Mouse (Mus musculus) frontal cortex, postnatal 14 days (tissue): ENCODE data around the gene Atp6v0a1.
A peak's percentile ranks its signal among the peaks of the same experiment; 100 is the strongest.
"Not testable (repeated sequence)": the region's sequence is repeated elsewhere in the genome, so short reads cannot be mapped to it uniquely, and the experiment has no call there.

ENCODE experiments used
- DNase-seq, 2 experiments: peaks; one replicate each; pipeline ENCODE4 v3.0.0; 2022; ENCODE audit warnings: low spot score in 2 of 2

Gene Atp6v0a1

DNA sequence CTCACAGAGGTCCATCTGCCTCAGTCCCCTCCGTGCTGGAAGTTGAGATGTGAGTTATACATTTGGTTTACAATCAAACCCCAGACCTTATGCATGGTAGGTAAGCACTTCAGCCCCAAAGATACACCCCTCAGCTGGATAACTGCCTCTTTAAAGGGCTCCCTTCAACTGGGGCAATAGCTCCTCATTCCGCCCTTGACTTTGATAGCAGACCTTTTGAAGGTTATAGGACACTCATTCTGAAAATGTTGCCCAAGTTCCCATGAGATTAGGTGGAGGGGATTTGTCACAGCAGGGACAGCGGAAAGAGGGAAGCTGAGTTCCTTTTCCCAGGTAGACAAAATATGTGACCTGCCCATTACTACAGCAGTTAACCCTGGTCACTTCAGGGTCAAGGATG is 28.0 kb upstream of the Atp6v0a1 start:
- no peak for DNase-seq

DNA sequence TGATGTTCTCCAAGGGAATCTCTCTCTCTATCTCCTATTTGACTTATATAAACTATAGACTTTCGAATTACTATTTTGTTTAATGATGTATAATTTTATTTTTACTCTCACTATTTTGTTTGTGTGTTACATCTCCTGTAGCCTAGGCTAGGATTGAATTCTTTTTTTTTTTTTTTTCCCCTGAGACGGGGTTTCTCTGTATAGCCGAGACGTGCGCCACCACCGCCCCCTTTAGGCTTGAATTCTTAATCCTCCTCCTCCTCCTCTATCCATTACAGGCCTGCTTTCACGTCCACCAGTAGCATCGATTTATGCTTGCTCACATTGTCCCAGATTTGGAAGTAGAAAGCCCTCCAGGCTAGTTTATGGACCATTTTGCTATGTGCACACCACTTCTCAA is 27.2 kb upstream of the Atp6v0a1 start:
- no peak for DNase-seq

DNA sequence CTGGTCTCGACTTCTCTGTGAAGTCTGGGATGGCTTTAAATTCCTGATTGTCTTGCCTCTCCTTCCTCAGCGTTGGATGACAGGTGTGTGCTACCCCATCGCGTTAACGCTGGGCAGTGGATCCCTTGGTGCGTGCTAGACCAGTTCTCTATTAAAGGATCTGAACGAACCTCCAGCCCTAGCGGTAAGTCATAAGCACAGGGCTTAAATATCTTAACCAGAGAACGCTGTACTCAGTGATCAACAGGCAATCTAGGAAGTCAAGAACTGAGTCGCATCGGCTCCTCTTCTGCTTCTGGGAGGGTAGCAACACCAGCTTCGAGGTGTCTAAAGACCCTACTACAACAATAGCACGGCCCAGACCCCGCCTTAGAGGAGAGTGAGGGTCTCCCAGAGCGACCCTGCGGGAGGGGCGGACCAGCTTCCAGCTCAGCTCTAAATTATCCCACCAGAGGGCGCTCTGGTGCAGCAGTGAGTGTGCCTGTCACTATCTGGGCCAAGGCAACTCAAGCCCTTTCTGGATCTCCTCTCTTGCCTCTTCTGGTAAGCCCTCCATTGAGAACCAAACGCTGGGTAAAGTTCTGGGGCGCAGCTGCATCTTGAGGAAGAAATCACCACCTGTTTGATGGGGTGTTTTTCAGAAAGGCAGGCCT is 26.0 kb upstream of the Atp6v0a1 start:
- peak in 1 of 2 experiments; percentile 61 for DNase-seq

DNA sequence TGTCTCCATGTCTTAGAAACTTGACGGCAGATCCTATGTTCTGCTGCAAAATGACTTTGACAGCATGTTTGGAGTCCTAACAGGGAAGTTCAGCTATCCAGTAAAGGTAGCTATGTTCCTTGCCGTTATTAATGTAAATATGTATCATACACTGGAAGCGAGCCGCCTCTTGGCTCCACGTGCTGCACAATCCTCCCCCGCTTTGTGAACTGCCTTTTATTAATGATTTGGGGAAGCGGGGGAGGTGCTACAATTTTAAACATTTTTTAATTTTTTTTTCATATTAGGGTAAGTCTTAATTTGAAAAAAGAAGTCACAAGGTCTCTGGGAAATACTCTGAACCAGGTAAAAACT is 25.5 kb upstream of the Atp6v0a1 start:
- DNase-seq = no peak

DNA sequence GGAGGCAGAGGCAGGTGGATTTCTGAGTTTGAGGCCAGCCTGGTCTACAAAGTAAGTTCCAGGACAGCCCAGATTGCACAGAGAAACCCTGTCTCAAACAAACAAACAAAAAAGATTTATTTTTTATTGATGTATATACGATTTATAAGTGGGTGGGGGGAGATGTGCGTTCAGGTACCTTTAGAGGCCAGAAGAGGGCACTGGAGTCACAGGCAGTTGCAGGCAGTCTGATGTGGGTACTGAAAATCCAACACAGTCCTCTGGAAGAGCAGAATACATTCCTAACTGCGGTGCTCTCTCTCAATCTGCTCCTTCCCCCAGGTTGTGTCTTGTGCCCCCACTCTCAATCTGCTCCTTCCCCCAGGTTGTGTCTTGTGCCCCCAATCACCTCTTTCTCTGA is 23.6 kb upstream of the Atp6v0a1 start:
- DNase-seq = no peak

DNA sequence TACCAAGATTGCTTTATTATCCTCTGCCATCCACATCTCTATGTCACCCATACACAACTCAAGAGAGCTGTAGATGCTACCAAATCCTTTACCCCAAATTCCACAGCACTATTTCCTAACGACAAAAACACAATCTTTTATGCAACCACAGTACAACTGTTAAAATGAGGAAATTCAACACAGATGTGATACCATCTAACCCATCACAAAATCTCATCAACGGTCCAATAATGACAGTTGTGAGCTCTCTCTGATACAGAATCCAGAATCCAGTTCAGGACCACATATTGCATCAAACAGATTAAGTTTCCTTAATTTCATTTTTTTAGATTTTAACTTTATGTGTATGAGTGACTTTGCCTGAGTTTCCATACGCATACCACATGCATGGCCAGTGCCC is 20.6 kb upstream of the Atp6v0a1 start:
- no peak for DNase-seq

DNA sequence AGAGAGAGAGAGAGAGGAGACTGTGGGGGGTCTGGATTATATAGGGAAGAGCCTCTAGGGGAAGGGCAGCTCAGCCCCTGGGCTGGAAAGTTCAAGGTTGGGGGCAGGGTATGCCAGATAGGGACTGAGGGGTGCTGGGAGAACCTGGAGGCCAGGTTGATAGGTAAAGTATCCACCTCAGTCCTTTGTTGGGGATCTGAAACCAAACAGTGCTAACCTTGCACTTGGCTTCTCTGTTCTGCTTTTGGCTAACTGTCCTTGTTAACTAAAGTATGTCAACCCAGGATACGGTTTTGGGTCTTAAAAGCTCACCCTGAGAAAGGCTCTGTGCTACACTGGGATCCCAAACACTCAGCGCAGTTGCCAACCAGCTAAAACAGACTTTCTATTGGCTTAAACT is 19.6 kb upstream of the Atp6v0a1 start:
- DNase-seq = no peak

DNA sequence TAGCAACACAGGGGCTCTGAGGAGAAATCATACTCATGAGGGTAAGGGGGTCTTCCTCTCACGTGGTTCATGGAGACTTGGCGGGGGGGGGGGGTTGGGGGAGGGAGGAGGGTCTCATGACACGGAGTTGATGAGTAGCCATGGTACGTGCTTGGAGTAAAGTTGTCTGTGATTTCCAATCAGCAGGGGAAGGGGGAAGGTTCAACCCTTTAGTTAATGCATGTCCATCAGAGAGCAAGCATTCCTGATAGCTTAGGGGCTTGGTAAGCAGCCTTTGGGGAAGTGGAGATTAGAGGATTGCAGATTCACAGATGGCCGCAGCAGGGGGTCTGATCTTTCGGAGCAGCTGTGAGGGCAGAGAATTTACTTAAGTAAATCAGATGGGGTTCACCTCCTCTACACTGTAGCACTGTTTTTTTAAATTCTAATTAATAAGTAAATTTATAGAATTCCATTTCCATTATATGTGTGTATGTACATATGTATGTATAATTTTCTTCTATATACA is 18.2 kb upstream of the Atp6v0a1 start:
- no peak for DNase-seq

DNA sequence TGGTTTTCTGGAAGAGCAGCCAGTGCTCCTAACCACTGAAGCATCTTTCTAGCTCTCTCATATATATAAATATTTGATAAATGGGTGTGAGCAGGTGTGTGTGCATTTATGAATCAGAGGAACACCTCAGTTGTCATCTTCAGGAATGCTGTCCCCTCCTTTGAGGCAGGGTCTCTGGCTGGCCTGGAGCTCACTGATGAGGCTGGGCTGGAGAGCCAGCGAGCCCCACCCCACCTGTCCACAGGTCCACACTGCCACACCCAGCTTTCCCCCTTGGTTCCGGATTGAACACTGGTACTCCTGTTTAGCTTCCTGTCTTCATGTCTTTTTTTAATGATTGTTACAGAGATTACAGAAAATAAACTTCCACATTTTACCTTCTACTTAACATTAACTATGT is 15.8 kb upstream of the Atp6v0a1 start:
- no peak for DNase-seq

DNA sequence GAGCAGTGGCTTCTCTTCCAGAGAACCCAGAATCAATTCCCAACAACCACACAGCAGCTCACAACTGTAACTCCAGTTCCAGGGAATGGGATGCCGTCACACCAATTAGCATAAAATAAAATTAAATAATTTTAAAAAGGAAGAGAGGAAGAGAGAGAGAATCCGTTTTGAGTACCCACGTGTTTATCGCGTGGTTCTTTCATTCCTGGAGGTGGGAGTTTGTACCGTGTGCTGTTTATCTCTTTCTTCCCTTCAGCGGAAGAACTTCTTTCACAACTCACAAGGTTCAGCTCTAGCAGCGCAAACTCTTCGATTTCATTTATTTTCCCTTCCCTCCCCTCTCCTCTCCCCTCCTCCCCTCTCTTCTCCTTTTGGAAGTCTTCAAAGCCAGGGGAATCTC is 15.0 kb upstream of the Atp6v0a1 start:
- no peak for DNase-seq

DNA sequence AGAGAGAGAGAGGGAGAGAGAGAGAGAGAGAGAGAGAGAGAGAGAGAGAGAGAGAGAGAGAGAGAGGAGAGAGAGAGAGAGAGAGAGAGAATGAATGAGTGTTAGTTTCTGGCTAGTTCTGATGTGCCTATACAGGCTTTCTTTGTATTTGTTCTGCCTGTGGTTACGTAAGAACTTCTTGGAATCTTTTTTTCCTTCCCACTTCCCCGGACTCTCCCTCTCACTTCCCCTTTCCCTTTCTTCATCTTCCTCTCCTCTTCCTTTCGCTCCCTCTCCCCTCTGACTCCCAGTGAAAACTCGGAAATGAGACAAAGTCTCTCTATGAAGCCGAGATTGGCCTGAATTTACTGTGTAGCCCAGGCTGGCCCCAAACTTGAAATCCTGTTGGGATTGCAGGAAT is 14.6 kb upstream of the Atp6v0a1 start:
- no peak for DNase-seq

DNA sequence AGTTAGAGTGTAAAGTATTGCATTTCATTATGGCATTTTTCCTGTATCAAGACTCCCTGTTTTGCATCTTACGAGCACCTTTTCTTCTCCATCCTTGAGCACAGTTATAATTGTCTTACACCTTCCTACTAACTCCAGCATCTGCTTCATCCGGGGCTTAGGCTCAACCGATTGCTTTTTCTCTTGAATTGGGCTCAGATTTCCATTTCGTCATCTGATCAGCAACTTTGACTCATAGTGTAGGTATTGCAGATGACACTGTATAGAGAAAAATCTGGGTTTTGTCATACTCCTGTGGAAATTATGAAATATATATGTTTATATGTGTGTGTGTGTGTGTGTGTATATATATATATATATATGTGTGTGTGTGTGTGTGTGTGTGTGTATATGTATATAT is 12.8 kb upstream of the Atp6v0a1 start:
- DNase-seq = no peak

DNA sequence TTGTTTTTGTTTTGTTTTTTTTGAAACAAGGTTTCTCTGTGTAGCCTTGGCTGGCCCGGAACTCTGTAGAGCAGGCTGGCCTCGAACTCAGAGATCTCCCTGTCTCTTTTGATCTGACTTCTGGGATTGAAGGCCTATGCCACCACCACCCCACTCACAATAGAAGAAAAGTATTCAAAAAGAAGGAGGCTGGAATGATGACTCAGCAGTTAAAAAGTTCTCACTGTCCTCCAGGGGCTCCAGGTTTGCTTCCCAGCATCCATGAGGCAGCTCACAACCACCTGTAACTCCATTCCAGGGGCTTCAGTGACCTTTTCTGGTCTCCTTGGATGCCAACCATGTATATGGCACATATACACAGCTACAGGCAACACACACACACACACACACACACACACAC is 10.4 kb upstream of the Atp6v0a1 start:
- no peak for DNase-seq

DNA sequence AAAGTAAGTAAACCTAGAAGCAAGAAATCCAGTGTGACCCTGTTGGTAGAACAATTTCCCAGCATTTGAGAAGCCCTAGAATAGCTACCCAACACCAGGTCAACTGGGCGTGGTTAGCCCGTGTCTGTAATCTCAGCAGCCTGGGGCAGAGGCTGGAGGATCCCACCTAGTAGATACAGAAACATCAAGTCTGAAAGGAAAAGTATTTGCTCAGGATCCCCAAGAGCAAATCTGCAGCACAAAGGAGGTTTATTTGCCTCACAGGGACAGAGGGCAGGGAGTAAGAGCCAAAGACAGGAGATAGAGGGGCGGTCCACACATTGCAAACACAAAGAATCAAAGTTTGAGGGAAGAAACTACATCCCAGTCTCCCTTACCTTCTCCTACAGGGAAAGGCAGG is 10.0 kb upstream of the Atp6v0a1 start:
- DNase-seq = no peak

DNA sequence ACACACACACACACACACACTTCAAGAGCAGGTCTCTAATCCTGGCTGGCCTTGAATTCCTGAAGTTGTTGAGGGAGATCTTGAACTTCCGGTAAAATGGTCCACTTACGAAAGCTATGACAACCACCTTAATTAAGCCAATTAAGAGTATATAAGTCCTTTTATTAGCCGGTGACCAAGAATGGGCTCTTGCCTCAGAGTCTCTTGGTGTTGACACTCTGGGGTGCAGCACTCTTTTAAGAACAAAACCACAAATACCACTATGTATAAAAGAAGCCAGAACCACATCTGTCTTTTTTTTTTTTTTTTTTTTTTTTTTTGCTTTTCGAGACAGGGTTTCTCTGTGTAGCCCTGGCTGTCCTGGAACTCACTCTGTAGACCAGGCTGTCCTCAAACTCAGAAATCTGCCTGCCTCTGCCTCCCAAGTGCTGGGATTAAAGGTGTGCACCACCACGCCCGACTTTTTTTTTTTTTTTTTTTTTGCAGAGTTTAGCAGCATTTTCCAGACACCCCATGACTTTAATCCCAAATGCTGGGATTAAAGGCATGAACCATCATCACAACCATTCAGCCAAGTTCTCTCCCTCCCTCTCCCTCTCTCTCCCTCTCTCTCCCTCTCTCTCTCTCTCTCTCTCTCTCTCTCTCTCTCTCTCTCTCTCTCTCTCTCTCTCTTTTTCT is 7.2 kb upstream of the Atp6v0a1 start:
- DNase-seq = not testable (repeated sequence)

DNA sequence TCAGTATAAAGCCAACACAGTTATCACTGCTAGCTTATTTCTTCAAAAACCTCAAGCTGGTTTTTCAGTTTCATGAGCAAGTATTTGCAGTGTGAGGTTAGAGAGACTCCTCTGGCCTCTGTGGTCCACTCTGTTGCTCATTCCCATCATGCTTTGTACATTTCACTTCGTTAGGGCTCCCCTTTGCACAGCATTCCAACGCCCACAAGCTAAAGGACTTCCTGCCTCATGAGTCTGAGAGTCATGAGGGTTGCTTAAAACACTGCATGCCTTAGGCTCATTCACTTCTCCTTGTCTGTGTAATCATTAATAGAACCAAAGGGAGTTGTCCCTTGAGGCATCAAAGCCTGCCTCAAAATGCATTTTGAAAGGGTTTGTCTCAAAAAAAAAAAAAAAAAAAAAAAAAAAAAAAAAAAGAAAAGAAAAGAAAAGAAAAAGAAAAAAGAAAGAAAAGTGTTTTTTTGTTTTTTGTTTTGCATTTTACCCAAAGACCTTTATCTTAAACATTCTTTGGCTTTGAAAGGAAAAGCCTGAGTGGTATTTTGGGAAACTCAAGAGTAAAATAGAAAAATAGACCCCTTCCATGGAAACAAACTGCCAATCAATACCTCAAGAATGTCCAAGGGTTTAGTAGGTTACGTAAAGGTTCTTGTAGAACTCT is 6.1 kb upstream of the Atp6v0a1 start:
- DNase-seq = no peak

DNA sequence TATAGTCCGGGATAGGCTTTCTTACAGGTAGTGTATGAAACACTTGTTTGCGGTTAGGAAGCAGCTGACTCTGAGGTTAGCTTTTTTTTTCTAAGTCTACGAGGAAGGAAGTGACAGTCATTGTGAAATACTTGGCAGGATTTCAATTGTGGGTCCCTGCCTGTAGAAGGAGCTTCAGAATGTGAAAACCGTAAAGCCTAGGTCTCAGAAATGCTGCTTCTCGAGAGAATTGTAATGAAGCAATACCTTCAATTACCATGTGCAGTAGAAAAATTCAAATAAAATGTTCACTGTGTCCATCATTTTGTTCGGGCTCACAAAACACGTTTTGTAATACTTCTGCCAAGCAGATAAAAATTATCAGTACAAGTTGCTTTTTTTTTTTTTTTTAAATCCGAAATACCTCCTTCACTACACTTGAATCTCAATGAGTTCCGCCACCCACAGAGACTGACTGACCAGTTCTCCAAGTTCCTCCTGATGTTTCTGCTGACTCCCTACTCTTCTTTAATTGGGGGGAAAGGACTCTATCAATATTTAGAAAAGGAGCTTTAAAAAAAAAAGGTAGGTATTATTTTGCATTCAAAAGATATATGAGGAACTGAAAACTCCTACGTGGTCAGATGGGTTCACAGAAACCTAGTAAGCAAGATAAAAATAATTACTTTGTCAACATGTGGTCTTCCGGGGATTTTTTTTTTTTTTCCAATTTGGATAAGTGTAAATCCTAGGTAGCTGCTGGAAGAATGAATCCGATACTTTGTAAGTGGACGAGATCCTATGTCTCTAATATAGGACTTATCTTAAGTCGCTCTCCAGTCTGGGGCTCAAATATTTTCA is 826 bp upstream of the Atp6v0a1 start:
- DNase-seq = no peak

DNA sequence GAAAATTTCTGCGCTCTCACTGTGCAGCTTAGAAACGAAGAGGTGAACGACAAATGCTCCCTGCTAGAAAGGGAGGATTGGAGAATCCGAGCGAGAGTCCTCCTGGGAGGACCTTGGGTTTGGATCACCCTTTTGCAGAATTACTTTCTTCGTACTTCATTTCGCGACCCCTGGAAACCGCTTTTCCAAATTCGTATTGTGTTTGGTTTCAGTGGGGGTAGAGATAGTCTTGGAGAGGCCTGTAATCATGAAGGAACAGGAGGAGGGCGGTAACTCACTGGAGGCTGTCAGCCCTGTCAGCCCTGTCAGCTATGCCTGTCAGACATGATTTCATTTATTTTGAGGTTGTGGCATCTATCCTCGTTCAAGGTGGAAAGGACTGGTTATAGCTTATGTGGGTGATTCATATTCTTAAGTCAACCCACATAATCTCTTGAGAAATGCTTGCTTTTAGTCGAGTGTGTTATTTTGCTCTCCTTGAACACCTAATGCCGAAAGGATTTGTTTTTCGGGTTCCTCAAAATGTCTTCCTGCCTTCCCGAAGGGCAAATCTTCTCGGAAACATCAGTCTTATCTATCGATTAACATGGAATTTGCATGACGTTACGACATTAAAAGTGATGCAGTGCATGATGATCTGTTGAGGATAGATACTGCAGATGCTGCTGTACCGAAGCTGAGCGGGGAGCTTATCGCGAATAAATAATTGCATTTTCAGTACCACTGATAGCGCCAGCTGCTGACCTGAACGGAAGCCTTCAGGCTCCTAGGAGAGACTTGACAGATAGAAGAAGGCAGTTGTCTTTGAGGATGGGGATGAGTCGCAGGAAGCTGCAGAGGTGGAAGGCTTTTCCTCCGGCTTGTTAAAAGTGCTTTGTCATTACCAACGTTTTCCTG is 884 bp downstream of the Atp6v0a1 start:
- DNase-seq = no peak

DNA sequence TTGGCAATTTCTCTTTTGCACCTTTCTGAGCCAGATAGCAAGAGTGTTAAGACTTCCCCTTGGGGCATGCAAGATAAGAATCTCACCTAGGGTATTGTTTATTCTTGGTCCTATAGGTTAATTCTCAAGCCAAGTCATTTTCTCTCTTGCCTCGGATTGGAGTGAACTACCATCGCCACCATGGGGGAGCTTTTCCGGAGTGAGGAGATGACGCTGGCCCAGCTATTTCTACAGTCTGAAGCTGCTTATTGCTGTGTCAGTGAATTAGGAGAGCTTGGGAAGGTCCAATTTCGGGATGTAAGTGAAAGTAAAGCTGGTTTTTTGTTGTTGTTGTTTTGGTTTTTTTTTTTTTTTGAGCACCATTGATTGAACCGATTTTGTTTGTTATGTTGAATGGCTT is 2.4 kb downstream of the Atp6v0a1 start:
- DNase-seq = no peak

DNA sequence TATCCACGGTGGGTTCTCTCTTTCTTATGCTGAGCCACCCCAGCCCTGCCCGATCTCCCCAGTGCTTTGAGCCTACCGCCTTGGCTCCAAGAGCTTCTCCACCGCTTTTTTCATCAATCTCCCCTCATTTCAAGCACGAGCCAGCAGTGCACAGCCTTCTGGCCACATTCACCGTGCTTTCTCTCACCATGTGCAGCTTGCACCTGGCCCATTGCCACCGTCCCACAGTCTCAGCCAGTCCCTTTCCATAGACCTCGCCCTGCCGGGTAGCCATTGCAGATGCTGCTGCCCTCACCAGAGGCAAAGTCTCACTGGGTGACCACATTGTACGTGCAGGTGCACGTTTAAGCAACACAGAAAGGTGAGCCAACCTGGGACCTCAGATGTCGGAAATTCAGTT is 14.1 kb downstream of the Atp6v0a1 start:
- DNase-seq = no peak

DNA sequence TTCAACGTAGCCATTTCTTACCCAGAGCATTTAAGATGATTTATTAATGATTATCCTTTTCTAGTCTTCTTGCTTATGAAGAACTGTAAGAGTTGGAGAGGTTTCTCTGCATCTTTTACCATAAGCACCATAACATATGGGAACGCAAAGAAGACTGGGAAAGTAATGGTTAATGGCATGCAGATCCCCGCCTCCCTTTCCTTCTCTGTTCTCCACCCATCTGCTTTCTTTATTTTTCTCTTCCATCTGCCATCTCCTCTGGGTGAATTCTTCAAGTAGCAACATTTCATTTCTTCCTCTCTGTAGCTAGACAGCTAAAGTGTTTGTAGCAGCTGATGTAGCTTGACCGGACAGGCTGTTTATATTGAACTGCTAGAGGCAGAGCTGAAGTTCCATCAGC is 14.7 kb downstream of the Atp6v0a1 start:
- no peak for DNase-seq
